Mouse (Mus musculus) megakaryocyte, embryonic 14.5 days (primary cell): Measurements from ENCODE around the gene Chmp4b.

Experiments used
- FLI1 ChIP-seq: IDR thresholded peaks from 2 replicates; pipeline ENCODE4 v1.6.1; 2012; ENCODE audit warnings: low read length, inconsistent platforms, mixed read lengths
- GATA1 ChIP-seq: IDR thresholded peaks from 3 replicates; pipeline ENCODE4 v1.6.1; 2012; ENCODE audit warnings: mixed read lengths, low read length, inconsistent platforms, borderline replicate concordance

DNA sequence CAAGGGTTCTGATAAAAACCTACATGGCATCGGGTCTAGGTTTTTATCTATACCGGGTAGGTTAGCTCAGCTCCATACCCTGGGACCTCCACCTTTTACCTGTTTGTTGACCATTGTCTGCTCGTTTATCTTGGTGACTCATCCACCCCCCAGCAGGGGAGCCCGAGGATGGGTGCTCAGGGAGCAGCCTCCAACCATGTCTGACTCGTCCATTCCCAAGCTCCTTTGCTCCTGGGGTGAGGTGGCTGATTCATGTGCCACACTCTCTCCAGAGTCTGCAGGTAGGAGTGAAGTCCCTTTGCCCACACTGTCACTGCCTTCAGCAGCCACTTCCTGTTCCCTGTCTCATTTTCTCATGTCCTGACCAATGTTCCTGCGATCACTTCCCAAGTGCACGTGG is 84.5 kb downstream of the Chmp4b start:
- TF ChIP-seq GATA1 (no peak), FLI1 (no peak)
